Mouse (Mus musculus) embryonic facial prominence, embryonic 14.5 days (tissue): Measurements from ENCODE around the gene Slc9a3r1. TPM values are rescaled to one million over a fixed set of nuclear protein-coding genes. Genes with fewer than 3 reads are reported as not detected.

Source experiments
- ATAC-seq: fragments of 200-750 bp; cut with Nextera tagmentation; 2 replicates; pipeline ENCODE4 v1.8.0; 2017; ENCODE audit warnings: low read depth, moderate number of reproducible peaks, moderate TSS enrichment
- DNase-seq: peaks from one replicate; pipeline ENCODE4 v3.0.0-alpha.2; 2015; ENCODE audit warnings: low spot score
- H3K27ac ChIP-seq: fragments of 300-500 bp; sonication (generic); replicated peaks from 2 replicates; pipeline ENCODE4 v1.5.1; 2014; ENCODE audit warnings: low read depth, mild to moderate bottlenecking, low read length, moderate library complexity
- H3K27me3 ChIP-seq: fragments of 300-500 bp; sonication (generic); replicated peaks from 2 replicates; pipeline ENCODE4 v1.6.1; 2014; ENCODE audit warnings: low read length; ENCODE audit not compliant: control insufficient read depth, insufficient read depth
- H3K36me3 ChIP-seq: fragments of 300-500 bp; sonication (generic); 2 replicates; pipeline ENCODE4 v1.6.1; 2014; ENCODE audit warnings: low read length, mixed read lengths; ENCODE audit not compliant: control insufficient read depth, insufficient read depth
- H3K4me1 ChIP-seq: fragments of 300-500 bp; sonication (generic); 2 replicates; pipeline ENCODE4 v1.6.1; 2014; ENCODE audit warnings: antibody characterized with exemption, low read length; ENCODE audit not compliant: control insufficient read depth, insufficient read depth
- H3K4me2 ChIP-seq: fragments of 300-500 bp; sonication (generic); 2 replicates; pipeline ENCODE4 v1.6.1; 2014; ENCODE audit warnings: low read depth, mild to moderate bottlenecking, low read length, moderate library complexity, mixed read lengths
- H3K4me3 ChIP-seq: fragments of 300-500 bp; sonication (generic); 2 replicates; pipeline ENCODE4 v1.5.1; 2014; ENCODE audit warnings: low read depth, mild to moderate bottlenecking, low read length
- H3K9ac ChIP-seq: fragments of 300-500 bp; sonication (generic); 2 replicates; pipeline ENCODE4 v1.6.1; 2014; ENCODE audit warnings: low read depth, mild to moderate bottlenecking, low read length, moderate library complexity, mixed read lengths
- H3K9me3 ChIP-seq: fragments of 300-500 bp; sonication (generic); 2 replicates; pipeline ENCODE4 v1.6.1; 2016; ENCODE audit warnings: low read length; ENCODE audit not compliant: control insufficient read depth
- WGBS: fragments of 180-500 bp; shearing (Covaris S2); extraction: QIAGEN DNeasy Blood & Tissue Kit; methylation state at CpG from one replicate; pipeline ENCODE4 v1.1.7; 2014; 5-methylcytosine and 5-hydroxymethylcytosine counted together
- polyA plus RNA-seq: library from polyadenylated mRNA; unstranded; fragments of >200 nt; fragmentation: Nextera tagmentation; extraction: Ambion mirVana; gene quantifications from 2 replicates; pipeline ENCODE4 v1.2.1, GENCODE M21; 2014

Slc9a3r1 gene
- polyA plus RNA-seq: 40.6 and 43.5 TPM in 2 replicates

DNA sequence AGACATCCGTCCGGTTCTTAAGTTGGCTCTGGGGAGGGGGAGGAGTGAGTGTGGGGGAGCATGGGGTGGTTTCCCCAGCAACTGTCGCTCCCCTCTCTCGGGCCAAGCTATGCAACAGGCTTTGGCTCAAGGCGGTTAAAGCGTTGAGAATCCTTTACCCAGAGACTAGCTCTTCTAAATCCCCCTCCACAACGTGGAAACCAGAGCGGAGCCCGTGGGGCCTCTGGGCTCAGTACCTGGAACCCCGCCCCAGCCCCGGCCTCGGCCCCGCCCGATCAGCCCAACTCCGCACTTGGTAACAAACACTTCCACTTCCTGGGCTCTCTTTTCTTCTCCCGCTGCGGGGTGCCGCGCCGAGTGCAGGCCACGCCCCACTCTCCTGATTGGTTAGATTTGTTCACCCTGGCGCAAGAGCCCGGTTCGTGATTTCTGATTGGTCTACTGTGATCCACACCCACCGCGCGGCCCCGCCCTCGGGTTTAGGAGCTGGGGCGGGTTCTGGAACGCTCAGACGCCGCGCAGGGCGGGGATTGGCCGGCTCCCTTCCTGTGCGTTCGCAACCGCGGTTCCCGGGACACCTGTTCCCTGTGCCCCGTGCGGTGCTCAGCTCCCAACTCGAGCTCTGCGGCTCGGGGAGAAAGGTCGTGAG is at the start of gene Slc9a3r1:
Gene Slc9a3r1, plus strand, starts transcription at position 510 of the 649 bp plus-strand sequence.
- Histone ChIP-seq H3K27ac (peak within 1 kb of the TSS; percentile 41; the same call in 1 of the 2 replicates), H3K27me3 (peaks cover 34% of the 10 kb centered on the region)

DNA sequence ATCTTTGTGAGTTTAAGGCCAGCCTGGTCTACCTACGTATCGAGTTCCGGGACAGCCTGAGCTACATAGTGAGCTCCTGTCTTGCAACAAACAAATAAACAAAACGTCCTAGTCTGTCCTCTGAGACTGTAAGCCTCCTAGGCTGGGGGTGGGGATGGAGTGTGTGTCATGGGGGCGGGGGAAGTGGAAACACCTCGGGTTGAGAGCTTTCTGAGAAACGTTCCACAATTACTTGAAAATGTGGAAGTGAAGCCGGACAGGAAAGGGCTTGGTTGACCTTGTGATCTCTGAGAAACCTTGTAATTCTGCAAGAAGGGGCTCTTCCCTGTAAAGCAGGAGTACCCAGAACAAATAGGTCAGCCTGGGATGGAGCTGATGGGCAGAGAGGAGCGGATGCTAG is 43.7 kb upstream of the Slc9a3r1 start:
- Histone ChIP-seq H3K4me2 (no peak overlapping the region), H3K9ac (no peak overlapping the region), H3K27me3 (no peaks in the 10 kb centered on the region), H3K9me3 (no peaks in the 10 kb centered on the region), H3K4me1 (no peaks in the 10 kb centered on the region), H3K4me3 (no peak overlapping the region), H3K36me3 (no peaks in the 10 kb centered on the region), H3K27ac (no peak overlapping the region)
- 58% methylated on average over 9 of the region's 9 CpGs for whole genome bisulfite sequencing
- ATAC-seq (no peak), DNase-seq (no peak)

More for the DNA sequence above, at the start of gene Slc9a3r1:
- Histone ChIP-seq H3K4me1 (peaks cover 31% of the 10 kb centered on the region), H3K9me3 (no peaks in the 10 kb centered on the region), H3K4me3 (peak within 1 kb of the TSS; percentile 66), H3K9ac (peak within 1 kb of the TSS; percentile 59), H3K36me3 (no peaks in the 10 kb centered on the region), H3K4me2 (peak within 1 kb of the TSS; percentile 91)
- under 1% methylated on average over 34 of the region's 47 CpGs for whole genome bisulfite sequencing
- DNase-seq (peak; percentile 99), ATAC-seq (peak; percentile 97)

DNA sequence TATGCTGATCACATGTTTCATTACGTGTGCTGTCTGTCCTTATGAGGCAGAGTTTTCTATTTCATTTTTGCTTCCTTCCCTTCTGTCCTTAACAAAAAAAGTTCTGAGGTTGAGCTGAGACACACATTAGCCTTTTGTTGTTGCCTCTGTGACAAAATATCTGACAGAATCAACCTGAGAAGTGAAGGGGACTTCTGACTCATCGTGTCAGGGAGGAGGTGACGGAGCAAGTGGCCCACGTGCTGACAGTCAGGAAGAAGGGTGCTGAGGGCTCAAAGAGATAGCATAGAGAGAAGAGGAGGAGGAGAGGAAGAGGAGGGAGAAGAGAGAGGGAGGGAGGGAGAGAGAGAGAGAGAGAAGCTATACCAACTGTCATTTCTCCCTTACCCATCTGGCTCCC is 34.7 kb upstream of the Slc9a3r1 start:
- WGBS: 65% methylated on average over 4 of the region's 4 CpGs
- Histone ChIP-seq H3K9ac (no peak overlapping the region), H3K4me2 (no peak overlapping the region), H3K36me3 (no peaks in the 10 kb centered on the region), H3K27ac (no peak overlapping the region), H3K4me3 (no peak overlapping the region), H3K9me3 (no peaks in the 10 kb centered on the region), H3K4me1 (no peaks in the 10 kb centered on the region), H3K27me3 (no peaks in the 10 kb centered on the region)
- DNase-seq (no peak), ATAC-seq (no peak)

DNA sequence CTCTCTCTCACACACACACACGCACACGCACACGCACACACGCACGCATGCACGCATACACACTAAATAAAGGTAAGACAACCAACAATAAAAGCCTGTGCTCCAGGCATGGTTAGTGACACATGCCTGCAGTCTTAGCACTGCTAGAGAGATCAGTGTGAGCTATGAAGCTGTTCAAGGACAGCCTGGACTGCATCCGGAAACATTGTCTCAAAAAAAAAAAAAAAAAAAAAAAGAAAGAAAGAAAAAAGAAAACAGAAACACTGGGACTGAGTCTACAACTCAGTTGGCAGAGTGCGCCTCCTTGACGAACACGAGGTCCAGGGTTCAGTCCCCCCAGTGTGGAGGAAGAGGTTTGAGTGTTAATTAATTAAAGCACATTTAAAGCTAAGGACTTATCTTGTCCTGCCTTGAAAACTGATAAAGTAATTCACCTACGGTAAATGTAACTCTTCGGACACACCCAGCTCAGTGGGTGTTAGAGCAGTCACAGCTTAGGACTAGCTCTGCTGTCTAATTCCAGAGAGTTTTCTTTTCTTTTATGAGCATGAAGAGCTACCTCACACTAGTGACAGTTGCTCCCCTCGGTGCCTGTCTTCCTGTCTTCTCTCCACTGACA is 33.5 kb upstream of the Slc9a3r1 start:
- Histone ChIP-seq H3K36me3 (no peaks in the 10 kb centered on the region), H3K4me3 (no peak overlapping the region), H3K27ac (no peak overlapping the region), H3K27me3 (no peaks in the 10 kb centered on the region), H3K4me1 (no peaks in the 10 kb centered on the region), H3K4me2 (no peak overlapping the region), H3K9me3 (no peaks in the 10 kb centered on the region), H3K9ac (no peak overlapping the region)
- WGBS: 84% methylated on average over 13 of the region's 13 CpGs
- DNase-seq (no peak), ATAC-seq (no peak)

DNA sequence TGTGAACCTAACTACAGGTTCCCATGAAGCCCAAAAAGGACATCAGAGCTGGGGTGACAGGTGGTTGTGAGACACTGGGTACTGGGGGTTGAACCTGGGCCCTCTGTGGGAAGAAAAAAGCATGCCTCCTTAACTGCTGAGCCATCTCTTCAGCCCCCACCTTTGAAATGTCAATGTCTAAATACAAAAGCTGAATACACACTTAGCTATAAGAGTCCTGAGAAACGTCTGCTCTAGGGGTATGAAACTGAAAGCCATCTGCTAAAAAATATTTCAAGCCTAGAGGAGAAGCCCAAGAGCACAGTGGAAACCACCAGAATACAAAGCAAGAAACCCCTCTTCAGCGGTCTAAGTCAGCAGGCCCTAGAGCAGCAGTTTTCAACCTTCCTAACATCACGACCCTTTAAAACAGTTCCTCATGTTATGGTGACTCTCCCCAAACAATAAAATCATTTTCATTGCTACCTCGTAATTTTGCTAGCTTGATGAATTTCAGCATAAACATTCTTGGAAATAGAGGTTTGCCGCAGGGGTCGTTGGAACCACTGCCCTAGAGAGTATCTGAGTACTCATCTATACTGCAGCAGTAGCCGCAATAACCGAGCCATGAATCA is 31.3 kb upstream of the Slc9a3r1 start:
- no peak for DNase-seq

DNA sequence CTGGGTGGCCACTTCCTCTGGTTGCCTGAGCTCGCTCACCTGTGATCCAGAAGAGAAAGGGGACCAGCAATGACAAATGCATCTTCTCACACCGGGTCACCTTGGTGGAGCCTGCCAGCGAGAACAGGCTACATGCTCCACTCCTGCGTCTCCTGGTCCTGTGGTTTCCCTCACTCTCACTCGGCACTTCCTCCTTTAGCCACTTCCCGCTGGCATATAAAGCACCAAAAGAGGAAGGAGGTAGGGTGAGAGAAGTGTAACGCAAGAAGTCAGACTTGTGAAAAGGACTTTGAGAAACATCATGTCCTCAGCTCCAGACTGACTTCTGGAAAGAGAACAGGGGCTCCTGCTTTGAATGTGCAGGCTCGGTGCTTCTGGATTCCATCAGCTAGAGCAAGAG is 29.3 kb upstream of the Slc9a3r1 start, which contains the start of gene Cd300lf:
Gene Cd300lf, minus strand, starts transcription at position 193 of the 400 bp plus-strand sequence.
- ATAC-seq: no peak
- H3K4me1 ChIP-seq: no peaks in the 10 kb centered on the region
- DNase-seq: no peak
- H3K27me3 ChIP-seq: no peaks in the 10 kb centered on the region
- 87% methylated on average over 8 of the region's 8 CpGs for WGBS
- no peak within 1 kb of the TSS for H3K27ac ChIP-seq
- no peak within 1 kb of the TSS for H3K4me2 ChIP-seq
- no peaks in the 10 kb centered on the region for H3K9me3 ChIP-seq
- no peaks in the 10 kb centered on the region for H3K36me3 ChIP-seq
- H3K9ac ChIP-seq: no peak within 1 kb of the TSS
- H3K4me3 ChIP-seq: no peak within 1 kb of the TSS

More for the DNA sequence above, 31.3 kb upstream of the Slc9a3r1 start:
- no peaks in the 10 kb centered on the region for H3K9me3 ChIP-seq
- H3K36me3 ChIP-seq: no peaks in the 10 kb centered on the region
- H3K4me2 ChIP-seq: no peak overlapping the region
- no peaks in the 10 kb centered on the region for H3K4me1 ChIP-seq
- H3K27ac ChIP-seq: no peak overlapping the region
- 79% methylated on average over 8 of the region's 8 CpGs for WGBS
- no peak for ATAC-seq
- H3K27me3 ChIP-seq: no peaks in the 10 kb centered on the region
- no peak overlapping the region for H3K4me3 ChIP-seq
- H3K9ac ChIP-seq: no peak overlapping the region

DNA sequence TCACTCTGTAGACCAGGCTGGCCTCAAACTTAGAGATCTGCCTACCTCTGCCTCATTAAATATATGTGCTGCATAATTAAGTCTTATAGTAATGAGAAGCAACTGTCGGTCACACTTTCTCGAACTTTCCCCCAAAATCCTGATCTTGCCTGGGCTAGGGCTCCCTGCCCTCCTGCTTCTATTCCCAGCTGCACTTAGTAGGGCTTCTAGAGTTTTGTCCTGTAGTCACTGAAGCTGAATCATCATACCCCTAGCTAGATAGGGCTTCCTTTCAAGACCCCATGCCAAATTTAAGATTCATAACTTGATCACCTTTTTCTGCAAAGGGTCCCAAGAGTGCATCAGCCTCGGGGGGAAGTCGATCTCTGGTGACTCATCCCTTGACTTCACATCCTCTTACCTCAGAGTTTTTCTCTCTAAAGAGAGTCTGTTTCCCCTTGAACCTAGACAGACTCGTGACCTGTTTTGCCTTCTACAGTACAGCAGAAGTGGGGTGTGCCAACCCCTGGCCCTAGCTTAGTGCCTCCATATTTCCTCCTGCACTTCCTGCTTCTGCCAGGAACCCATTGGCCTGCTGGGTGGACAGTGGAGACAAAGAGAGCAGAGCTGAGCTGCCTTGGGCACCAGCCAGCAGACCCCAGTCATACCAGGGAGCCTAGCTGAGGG is 24.4 kb upstream of the Slc9a3r1 start:
- Histone ChIP-seq H3K27me3 (no peaks in the 10 kb centered on the region), H3K4me2 (no peak overlapping the region), H3K27ac (no peak overlapping the region), H3K4me1 (no peaks in the 10 kb centered on the region), H3K9me3 (no peaks in the 10 kb centered on the region), H3K36me3 (no peaks in the 10 kb centered on the region), H3K4me3 (no peak overlapping the region), H3K9ac (no peak overlapping the region)
- 83% methylated on average over 5 of the region's 5 CpGs for WGBS
- no peak for DNase-seq
- no peak for ATAC-seq

DNA sequence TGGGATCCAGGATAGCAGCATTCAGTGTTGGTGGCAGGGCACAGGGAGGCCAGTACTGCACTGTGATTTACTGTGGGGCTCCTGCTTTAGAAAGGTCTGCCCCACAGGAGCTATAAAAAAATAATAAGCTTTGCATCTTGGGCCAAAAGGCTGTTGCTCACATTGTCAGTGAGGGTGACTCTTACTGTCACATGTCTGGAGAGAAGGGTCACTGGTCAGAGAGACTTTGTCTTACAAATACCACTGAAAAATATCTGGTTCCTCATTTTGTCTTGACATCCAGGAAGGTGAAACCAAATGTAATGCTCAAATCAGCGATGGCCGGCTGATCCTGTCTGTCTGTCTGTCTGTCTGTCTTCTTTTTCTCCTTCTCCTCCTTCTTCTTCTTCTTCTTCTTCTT is 21.2 kb upstream of the Slc9a3r1 start:
- H3K4me3 ChIP-seq: no peak overlapping the region
- no peaks in the 10 kb centered on the region for H3K36me3 ChIP-seq
- H3K9ac ChIP-seq: no peak overlapping the region
- no peaks in the 10 kb centered on the region for H3K27me3 ChIP-seq
- no peaks in the 10 kb centered on the region for H3K4me1 ChIP-seq
- 81% methylated on average over 2 of the region's 2 CpGs for WGBS
- DNase-seq (no peak), ATAC-seq (no peak)
- H3K27ac ChIP-seq: no peak overlapping the region
- no peak overlapping the region for H3K4me2 ChIP-seq
- H3K9me3 ChIP-seq: no peaks in the 10 kb centered on the region
